ENCODE assay signal across 20 mouse cellular contexts in the genomic region with DNA sequence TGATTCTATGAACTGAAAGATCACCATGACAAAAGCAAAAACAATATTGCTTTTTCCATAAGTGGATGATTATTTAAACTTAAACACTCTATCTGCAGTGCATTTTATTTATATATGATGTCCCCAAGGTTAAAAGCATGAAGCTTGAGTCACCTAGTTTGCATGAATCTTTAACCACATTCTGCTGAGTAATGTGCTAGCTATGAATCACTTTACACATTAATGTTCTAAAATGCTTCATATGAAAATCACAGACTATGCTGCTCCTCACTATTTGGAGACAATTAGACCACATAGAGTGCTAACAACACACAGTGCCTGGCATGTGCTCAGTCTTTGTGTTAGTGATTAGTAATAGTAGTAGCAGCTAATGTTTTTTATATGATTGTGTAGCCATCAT.
"Had no signal": no experiment of that assay in that cellular context is flagged by ENCODE, and none has a peak within 500 bp of the region (broad histone marks: within the 10 kb centered on the region; RNA-seq: fewer than 3 reads in every experiment).

No protein-coding gene starts in this region.

- H3K27me3 ChIP-seq: heart, embryonic 13.5 days; heart, embryonic 15.5 days; hindbrain, embryonic 13.5 days; hindbrain, embryonic 15.5 days; intestine, embryonic 15.5 days; limb, embryonic 12.5 days; liver, embryonic 12.5 days had no signal

- ATAC-seq: inflammation-experienced regulatory T-cells, adult 6 months; intestine, embryonic 15.5 days; intestine, postnatal 0 days; liver, embryonic 12.5 days had no signal

- DNase-seq: gastrocnemius, adult 2 months; gastrocnemius, postnatal 10 days; gastrocnemius, postnatal 25 days; heart, adult 18-20 months; heart, postnatal 14 days; heart, postnatal 36 days; kidney, adult 18-20 months; kidney, adult 8-10 months; kidney, postnatal 10 days; kidney, postnatal 25 days; kidney, postnatal 4 days had no signal
